26 mouse cellular contexts compared by ENCODE assay signal in the genomic region with DNA sequence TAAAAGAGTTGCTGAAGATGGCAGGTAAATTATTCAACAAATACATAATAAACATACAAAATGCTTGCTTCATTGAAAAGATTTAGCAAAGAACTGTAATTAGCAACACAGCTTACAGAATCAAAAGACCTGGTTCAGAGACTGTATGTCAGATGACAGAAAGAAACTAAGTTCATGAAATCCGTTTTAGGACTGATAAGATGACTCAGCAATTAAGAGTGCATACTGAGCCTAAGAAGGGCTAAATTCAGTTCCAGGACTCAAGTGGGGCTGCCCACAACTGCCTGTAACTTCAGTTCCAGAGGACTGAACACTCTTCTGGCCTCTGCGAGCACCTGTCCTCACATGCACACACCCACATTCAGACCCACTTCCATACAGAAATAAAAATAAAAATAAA.
"Had no signal": no experiment of that assay in that cellular context is flagged by ENCODE, and none has a peak within 500 bp of the region (broad histone marks: within the 10 kb centered on the region; RNA-seq: fewer than 3 reads in every experiment).

No protein-coding gene starts in this region.

- H3K9me3 ChIP-seq: heart, embryonic 13.5 days; heart, embryonic 15.5 days; hindbrain, embryonic 12.5 days; intestine, embryonic 15.5 days; limb, embryonic 13.5 days; limb, embryonic 15.5 days; liver, embryonic 12.5 days had no signal

- H3K4me3 ChIP-seq: gastrocnemius, adult 2 months; heart, adult 2 months; heart, embryonic 13.5 days; heart, embryonic 15.5 days; hindbrain, embryonic 12.5 days; intestine, embryonic 15.5 days; layer of hippocampus, adult 2 months; limb, embryonic 13.5 days; limb, embryonic 15.5 days; liver, embryonic 12.5 days had no signal

- H3K27me3 ChIP-seq: heart, embryonic 13.5 days; heart, embryonic 15.5 days; hindbrain, embryonic 12.5 days; intestine, embryonic 15.5 days; limb, embryonic 13.5 days; limb, embryonic 15.5 days; liver, embryonic 12.5 days had no signal

- ATAC-seq: hindbrain, embryonic 16.5 days; inflammation-experienced regulatory T-cells, adult 6 months; intestine, embryonic 15.5 days; intestine, postnatal 0 days; liver, embryonic 12.5 days had no signal

- DNase-seq: gastrocnemius, adult 2 months; gastrocnemius, postnatal 10 days; gastrocnemius, postnatal 25 days; heart, adult 11 months; heart, adult 2 months; heart, postnatal 14 days; heart, postnatal 36 days; kidney, adult 18-20 months; kidney, adult 8-10 months; kidney, postnatal 10 days; kidney, postnatal 25 days; kidney, postnatal 4 days; left cerebral cortex, postnatal 4 days had no signal

- H3K9ac ChIP-seq: heart, embryonic 13.5 days; heart, embryonic 15.5 days; hindbrain, embryonic 12.5 days; hindbrain, embryonic 14.5 days; intestine, embryonic 15.5 days; limb, embryonic 13.5 days; limb, embryonic 15.5 days; liver, embryonic 12.5 days; liver, embryonic 14.5 days had no signal

- H3K27ac ChIP-seq: gastrocnemius, adult 2 months; heart, adult 2 months; heart, embryonic 13.5 days; heart, embryonic 15.5 days; hindbrain, embryonic 12.5 days; hindbrain, embryonic 14.5 days; intestine, embryonic 15.5 days; layer of hippocampus, adult 2 months; limb, embryonic 13.5 days; limb, embryonic 15.5 days; liver, embryonic 12.5 days; liver, embryonic 14.5 days had no signal
